ENCODE assay signal across 24 mouse cellular contexts in the genomic region with DNA sequence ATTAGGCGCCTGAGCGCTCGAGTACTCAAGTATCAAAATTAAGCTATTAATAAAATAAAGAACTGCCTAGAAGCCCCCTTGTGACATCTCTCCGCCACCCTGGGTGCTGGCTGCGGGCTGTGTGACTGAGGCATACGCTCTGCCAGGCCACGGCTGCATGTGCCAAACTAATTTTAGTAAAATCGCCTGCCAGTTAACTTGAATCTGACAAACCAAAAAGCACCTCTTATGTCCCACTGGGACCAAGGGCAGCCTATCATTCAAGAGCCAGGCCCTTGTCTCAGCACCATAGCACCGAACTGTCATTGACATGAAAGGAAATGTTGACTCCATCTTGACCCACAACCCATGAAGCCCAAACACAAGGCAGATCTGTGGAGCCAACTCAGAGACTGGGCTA. TPM values are rescaled to one million over a fixed set of nuclear protein-coding genes. Genes with fewer than 3 reads are reported as not detected.
DNase-seq lines count a peak whose midpoint lies in the region; TF ChIP-seq lines count a peak whose summit lies in the region.
"Had no signal": no experiment of that assay in that cellular context is flagged by ENCODE, and none has a peak within 500 bp of the region (broad histone marks: within the 10 kb centered on the region; RNA-seq: fewer than 3 reads in every experiment).

No protein-coding gene starts in this region.

- H3K4me1 ChIP-seq in thymus, adult 2 months (replicated peaks; ENCODE audit: control insufficient read depth, insufficient read depth, low read length), result no peaks in the 10 kb centered on the region; the same call in 1 of the 2 replicates
- H3K4me1 ChIP-seq: embryonic facial prominence, embryonic 12.5 days; limb, embryonic 12.5 days; liver, embryonic 15.5 days had no signal

- no peak overlapping the region for H3K27ac ChIP-seq in thymus, adult 2 months (ENCODE audit: control insufficient read depth, insufficient read depth, low read length)
- H3K27ac ChIP-seq: embryonic facial prominence, embryonic 12.5 days; hindbrain, embryonic 14.5 days; limb, embryonic 12.5 days; liver, embryonic 15.5 days; stomach, postnatal 0 days had no signal

- no peak for TF ChIP-seq POLR2A in thymus, adult 2 months (IDR thresholded peaks at IDR 0.05; ENCODE audit: control insufficient read depth, extremely low read depth, insufficient read depth, low read length, poor library complexity)

- TF ChIP-seq CTCF in thymus, adult 2 months (IDR thresholded peaks at IDR 0.05; ENCODE audit: borderline replicate concordance, control insufficient read depth, extremely low read depth, insufficient read depth, low read length, poor library complexity), result no peak

- 97% methylated on average over 9 of the region's 9 CpGs for WGBS in thymus, adult 2 months

- intact Hi-C loops in heart, postnatal 36 days (cut with DNase I), result no loop called here

- no peak overlapping the region for H3K4me3 ChIP-seq in thymus, adult 2 months (ENCODE audit: control insufficient read depth, insufficient read depth, low read length)
- H3K4me3 ChIP-seq: embryonic facial prominence, embryonic 12.5 days; limb, embryonic 12.5 days; liver, embryonic 15.5 days had no signal

- H3K36me3 ChIP-seq in thymus, adult 2 months (ENCODE audit: control insufficient read depth, insufficient read depth, low read length), result peaks cover 55% of the 10 kb centered on the region

- no peaks in the 10 kb centered on the region for H3K27me3 ChIP-seq in thymus, adult 2 months (ENCODE audit: control insufficient read depth, insufficient read depth, low read length)
- H3K27me3 ChIP-seq: embryonic facial prominence, embryonic 12.5 days; limb, embryonic 12.5 days; liver, embryonic 15.5 days had no signal

- DNase-seq in cerebellum, postnatal 10 days, result peak; percentile 47 to 63
- DNase-seq in cerebellum, adult 9-11 months, result no peak
- peak; percentile 92 for DNase-seq in heart, adult 11 months
- no peak for DNase-seq in heart, postnatal 36 days
- DNase-seq in brain, adult 2 months (ENCODE audit: low read depth, low spot score), result peak; percentile 47
- peak; percentile 57 to 73 for DNase-seq in cerebellum, postnatal 14 days
- DNase-seq in thymus, adult 2 months, result no peak
- DNase-seq: adrenal gland, postnatal 36 days; B cell, adult 2 months; embryo, embryonic 11 days; kidney, adult 9 months; kidney, postnatal 10 days; layer of hippocampus, postnatal 36 days; lung, embryonic 14.5 days; lung, postnatal 14 days; right cerebral cortex, adult 18-20 months; right cerebral cortex, postnatal 4 days; thymus, adult 18-20 months; thymus, postnatal 4 days had no signal

RNA-seq across cellular contexts. Expression of a gene that starts 10.2 kb away (rescaled TPM):
- 10 to 100 TPM; 89.7 to 97.2 TPM for total RNA-seq in heart, postnatal 36 days (2021)
- 108 and 113 TPM in 2 replicates for polyA plus RNA-seq in thymus, adult 2 months (2012; rRNA removed)

RNA-seq across cellular contexts. Expression of a gene that starts 14.2 kb away (rescaled TPM):
- 1 to 10 TPM; 7.7 to 8.2 TPM for total RNA-seq in heart, postnatal 36 days (2021)
- polyA plus RNA-seq in thymus, adult 2 months (2012; rRNA removed), result 43.5 and 50.8 TPM in 2 replicates

Comparison
In these comparisons a context has a peak if more than half of its experiments do, and no peak if none do; other contexts are left out.
1. DNase-seq: peak in cerebellum, postnatal 10 days (2 of 2), heart, adult 11 months (single experiment), brain, adult 2 months (single experiment) and cerebellum, postnatal 14 days (2 of 2); none in cerebellum, adult 9-11 months (single experiment), heart, postnatal 36 days (0 of 2) and thymus, adult 2 months (single experiment).